Mouse (Mus musculus): Measurements from ENCODE around the gene Srsf4. TPM values are rescaled to one million over a fixed set of nuclear protein-coding genes. Genes with fewer than 3 reads are reported as not detected.

Gene Srsf4
- total and polyA plus RNA-seq, 3 experiments = 53.7 to 163 TPM; not detected in 1

DNA sequence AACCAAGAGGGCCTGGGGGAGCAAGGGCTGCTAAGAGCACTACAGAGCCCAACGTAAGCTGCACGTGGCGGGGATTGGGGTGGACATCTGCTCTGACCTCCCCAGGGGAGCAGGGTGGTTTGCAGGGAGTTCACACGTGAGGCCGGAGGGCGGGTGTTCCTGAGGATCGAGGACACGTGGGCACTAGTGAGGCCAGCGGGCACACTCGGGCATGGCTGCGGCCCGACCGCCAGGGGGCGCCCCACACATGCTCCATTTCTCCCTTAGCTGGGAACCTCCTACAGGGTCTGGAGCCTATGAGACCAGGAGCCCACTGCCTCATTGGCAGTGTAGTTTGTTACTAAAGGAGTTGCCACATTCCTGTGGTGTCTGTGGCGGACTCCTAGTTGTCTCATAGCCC, 43.0 kb downstream of the Srsf4 start (continued):
- TF ChIP-seq NRF1 (IDR thresholded peaks at IDR 0.05; ENCODE audit: insufficient read depth, low read depth, low read length, poor library complexity, severe bottlenecking) = no peak

DNA sequence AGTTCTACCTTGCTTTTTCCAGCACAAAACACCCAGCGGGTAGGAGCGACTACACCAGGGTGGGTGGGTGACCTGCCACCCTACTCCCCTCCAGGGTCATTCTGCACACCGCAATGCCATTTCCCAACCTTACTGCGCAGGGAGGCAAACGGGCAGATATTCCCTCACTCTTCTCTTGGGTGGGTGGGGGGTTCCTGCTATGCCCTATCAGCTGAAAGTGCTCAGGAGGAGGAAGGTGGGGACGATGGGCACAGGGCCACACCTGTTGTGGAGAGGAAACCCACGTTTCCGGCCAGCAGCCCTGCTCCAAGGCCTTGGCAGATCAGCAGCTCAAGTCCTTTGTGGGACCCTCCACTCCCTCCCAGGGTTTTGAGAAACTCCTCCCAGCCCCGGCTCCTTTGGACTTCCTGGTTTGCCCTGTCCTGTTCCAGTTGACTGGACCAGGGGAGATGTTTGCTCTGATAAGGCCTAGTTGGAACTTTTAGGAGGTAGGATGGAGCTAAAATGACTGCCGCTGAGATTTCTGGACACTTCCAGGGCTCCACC, 43.7 kb downstream of the Srsf4 start:
- no peaks in the 10 kb centered on the region for H3K4me1 ChIP-seq (ENCODE audit: control insufficient read depth in 1 of 2, insufficient read depth in 2 of 2, low read length in 2 of 2)
- H3K36me3 ChIP-seq (ENCODE audit: control insufficient read depth in 1 of 2, insufficient read depth in 2 of 2, low read length in 2 of 2) = no peaks in the 10 kb centered on the region
- H3K27me3 ChIP-seq (ENCODE audit: control insufficient read depth in 1 of 2, insufficient read depth in 2 of 2, low read length in 2 of 2) = no peaks in the 10 kb centered on the region
- H3K4me3 ChIP-seq (ENCODE audit: control insufficient read depth in 1 of 2, insufficient read depth in 1 of 2, low read depth in 2 of 2, low read length in 2 of 2) = no peak overlapping the region
- H3K79me2 ChIP-seq (ENCODE audit: control insufficient read depth, insufficient read depth, low read length, poor library complexity) = no peaks in the 10 kb centered on the region
- no peaks in the 10 kb centered on the region for H3K9me3 ChIP-seq (replicated peaks; ENCODE audit: insufficient read depth, low read length)
- no peak for TF ChIP-seq RCOR1 (IDR thresholded peaks at IDR 0.05; ENCODE audit: low read depth, low read length)
- TF ChIP-seq UBTF (IDR thresholded peaks at IDR 0.05; ENCODE audit: borderline replicate concordance, insufficient read depth, low read depth, low read length) = no peak
- no peak for TF ChIP-seq POLR2AphosphoS2 (IDR thresholded peaks at IDR 0.05; ENCODE audit: low read length)
- TF ChIP-seq E2F4 (IDR thresholded peaks at IDR 0.05; ENCODE audit: borderline replicate concordance, low read depth, low read length) = no peak
- TF ChIP-seq EP300 (IDR thresholded peaks at IDR 0.05; ENCODE audit: low read depth in 1 of 2, low read length in 2 of 2) = no peak
- TF ChIP-seq TCF12 (IDR thresholded peaks at IDR 0.05; ENCODE audit: low read depth, low read length) = no peak
- TF ChIP-seq MYB (IDR thresholded peaks at IDR 0.05; ENCODE audit: low read depth, low read length) = no peak
- TF ChIP-seq MAX (IDR thresholded peaks at IDR 0.05; ENCODE audit: low read length) = no peak
- TF ChIP-seq BHLHE40 (IDR thresholded peaks at IDR 0.05; ENCODE audit: borderline replicate concordance, low read depth, low read length) = no peak
- no peak for TF ChIP-seq POLR2A (IDR thresholded peaks at IDR 0.05; ENCODE audit: control insufficient read depth in 1 of 2, insufficient read depth in 1 of 2, low read depth in 1 of 2, low read length in 2 of 2, poor library complexity in 1 of 2)
- no peak for TF ChIP-seq USF1 (IDR thresholded peaks at IDR 0.05; ENCODE audit: low read depth, low read length)
- TF ChIP-seq MYC (IDR thresholded peaks at IDR 0.05; ENCODE audit: low read depth, low read length) = no peak
- no peak for TF ChIP-seq ETS1 (IDR thresholded peaks at IDR 0.05; ENCODE audit: low read depth, low read length)
- TF ChIP-seq GABPA (IDR thresholded peaks at IDR 0.05; ENCODE audit: low read depth, low read length) = no peak
- H3K27ac ChIP-seq (ENCODE audit: control insufficient read depth, low read depth, low read length) = no peak overlapping the region
- H3K9ac ChIP-seq (ENCODE audit: control insufficient read depth, low read depth, low read length, poor library complexity, severe bottlenecking) = no peak overlapping the region
- DNase-seq (ENCODE audit: low read depth, low spot score) = no peak

DNA sequence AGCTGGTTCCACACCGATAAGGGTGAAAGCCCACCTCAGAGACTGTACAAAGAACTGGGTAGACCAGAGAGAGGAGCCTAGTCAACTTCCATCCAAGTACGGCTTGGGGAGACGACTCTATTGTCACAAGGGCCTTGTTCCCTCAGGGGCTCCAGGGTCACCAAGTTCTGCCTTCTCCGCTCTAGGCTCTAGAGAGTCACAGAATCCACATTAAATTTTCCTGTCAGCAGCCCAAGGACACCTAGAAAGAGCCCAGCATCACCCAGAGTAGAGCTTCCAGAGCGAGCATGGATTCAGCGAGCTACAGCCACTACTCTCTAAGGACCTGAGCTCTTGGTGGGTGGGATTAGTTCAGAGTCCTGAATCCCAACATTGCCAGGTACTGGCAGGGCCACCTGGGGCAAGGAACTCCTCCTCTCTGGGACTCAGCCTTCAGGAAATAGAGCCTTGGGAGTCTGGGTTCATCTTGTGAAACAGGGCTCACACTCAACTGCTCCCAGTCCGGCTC, 44.7 kb downstream of the Srsf4 start:
- no peaks in the 10 kb centered on the region; a peak in 1 of 4 replicates for H3K36me3 ChIP-seq (ENCODE audit: control insufficient read depth in 1 of 2, insufficient read depth in 2 of 2, low read length in 2 of 2)
- TF ChIP-seq ELF1 (IDR thresholded peaks at IDR 0.05; ENCODE audit: low read depth, low read length) (no peak), MAFK (IDR thresholded peaks at IDR 0.05; ENCODE audit: borderline replicate concordance, low read depth, low read length) (no peak), GABPA (IDR thresholded peaks at IDR 0.05; ENCODE audit: low read depth, low read length) (no peak), RAD21 (IDR thresholded peaks at IDR 0.05; ENCODE audit: low read depth, low read length) (no peak), MXI1 (IDR thresholded peaks at IDR 0.05; ENCODE audit: low read depth, low read length) (no peak), SMC3 (IDR thresholded peaks at IDR 0.05; ENCODE audit: low read depth, low read length) (no peak)
- H3K27me3 ChIP-seq (ENCODE audit: control insufficient read depth in 1 of 2, insufficient read depth in 2 of 2, low read length in 2 of 2) = no peaks in the 10 kb centered on the region
- H3K9ac ChIP-seq (ENCODE audit: control insufficient read depth, low read depth, low read length, poor library complexity, severe bottlenecking) = no peak overlapping the region
- no peaks in the 10 kb centered on the region for H3K9me3 ChIP-seq (replicated peaks; ENCODE audit: insufficient read depth, low read length)
- H3K27ac ChIP-seq (ENCODE audit: control insufficient read depth, low read depth, low read length) = no peak overlapping the region
- no peaks in the 10 kb centered on the region for H3K4me1 ChIP-seq (ENCODE audit: control insufficient read depth in 1 of 2, insufficient read depth in 2 of 2, low read length in 2 of 2)
- H3K79me2 ChIP-seq (ENCODE audit: control insufficient read depth, insufficient read depth, low read length, poor library complexity) = no peaks in the 10 kb centered on the region
- no peak overlapping the region for H3K4me3 ChIP-seq (ENCODE audit: control insufficient read depth in 1 of 2, insufficient read depth in 1 of 2, low read depth in 2 of 2, low read length in 2 of 2)
- DNase-seq (ENCODE audit: low read depth, low spot score) = no peak
